Mouse (Mus musculus) CH12F3 (cell line): ENCODE measurements around the gene Smim4.

Source experiments
- in situ Hi-C: fragments of 300-500 bp; cut with MboI; formaldehyde crosslinking; loops from 2 replicates; pipeline ENCODE4 v1.14.3; 2020; ENCODE audit warnings: low sequenced_read_pairs

Gene Smim4

GRCm38 (mm10) chr14:31128826-31129219, at the start of gene Smim4:
Gene Smim4 (minus strand): TSS chr14:31128956.
- in situ Hi-C loops: no loop called here

GRCm38 (mm10) chr14:31177715-31178114, 49.0 kb upstream of the Smim4 start:
- in situ Hi-C loops: no loop called here

- in situ Hi-C loops: no loop called here
Observed at GRCm38 (mm10) chr14:31177287-31177686, 48.5 kb upstream of the Smim4 start.

GRCm38 (mm10) chr14:31173537-31173936, 44.8 kb upstream of the Smim4 start:
- in situ Hi-C loops: no loop called here

- in situ Hi-C loops: no loop called here
Observed at GRCm38 (mm10) chr14:31172781-31173455, 44.2 kb upstream of the Smim4 start.

- in situ Hi-C loops: no loop called here
Observed at GRCm38 (mm10) chr14:31171821-31172220, 43.1 kb upstream of the Smim4 start.

- in situ Hi-C loops: no loop called here
Observed at GRCm38 (mm10) chr14:31171386-31171785, 42.6 kb upstream of the Smim4 start.

GRCm38 (mm10) chr14:31170963-31171362, 42.2 kb upstream of the Smim4 start:
- in situ Hi-C loops: no loop called here

- in situ Hi-C loops: no loop called here
Observed at GRCm38 (mm10) chr14:31169508-31169907, 40.8 kb upstream of the Smim4 start.

GRCm38 (mm10) chr14:31168425-31168824, 39.7 kb upstream of the Smim4 start, which contains the start of gene Stab1:
Gene Stab1 (minus strand): TSS chr14:31168641.
- in situ Hi-C loops: no loop called here

GRCm38 (mm10) chr14:31166827-31167226, 38.1 kb upstream of the Smim4 start:
- in situ Hi-C loops: no loop called here

GRCm38 (mm10) chr14:31165991-31166630, 37.4 kb upstream of the Smim4 start:
- in situ Hi-C loops: no loop called here

- in situ Hi-C loops: no loop called here
Observed at GRCm38 (mm10) chr14:31165458-31165857, 36.7 kb upstream of the Smim4 start.

- in situ Hi-C loops: no loop called here
Observed at GRCm38 (mm10) chr14:31165010-31165409, 36.3 kb upstream of the Smim4 start.

- in situ Hi-C loops: no loop called here
Observed at GRCm38 (mm10) chr14:31164067-31164466, 35.3 kb upstream of the Smim4 start.

GRCm38 (mm10) chr14:31161638-31162037, 32.9 kb upstream of the Smim4 start:
- in situ Hi-C loops: no loop called here

- in situ Hi-C loops: no loop called here
Observed at GRCm38 (mm10) chr14:31161191-31161590, 32.4 kb upstream of the Smim4 start.

- in situ Hi-C loops: no loop called here
Observed at GRCm38 (mm10) chr14:31160196-31161150, 31.7 kb upstream of the Smim4 start.

- in situ Hi-C loops: no loop called here
Observed at GRCm38 (mm10) chr14:31145694-31146093, 16.9 kb upstream of the Smim4 start.

- in situ Hi-C loops: no loop called here
Observed at GRCm38 (mm10) chr14:31141011-31141410, 12.3 kb upstream of the Smim4 start.

GRCm38 (mm10) chr14:31140141-31140540, 11.4 kb upstream of the Smim4 start:
- in situ Hi-C loops: no loop called here
